Mouse (Mus musculus) liver, embryonic 15.5 days (tissue): ENCODE results near the gene Olfr1134. TPM values are rescaled to one million over a fixed set of nuclear protein-coding genes. Genes with fewer than 3 reads are reported as not detected.
"Not testable (repeated sequence)": the region's sequence is repeated elsewhere in the genome, so short reads cannot be mapped to it uniquely, and the experiment has no call there.

Experiments
- ATAC-seq: fragments of 200-750 bp; cut with Nextera tagmentation; 2 replicates; pipeline ENCODE4 v1.8.0; 2017; ENCODE audit warnings: moderate number of reproducible peaks, mild to moderate bottlenecking, moderate library complexity; ENCODE audit not compliant: insufficient read depth
- H3K27ac ChIP-seq: fragments of 300-500 bp; sonication (generic); replicated peaks from 2 replicates; pipeline ENCODE4 v1.5.1; 2015; ENCODE audit warnings: mild to moderate bottlenecking, inconsistent platforms
- H3K27me3 ChIP-seq: fragments of 300-500 bp; sonication (generic); 2 replicates; pipeline ENCODE4 v1.6.1; 2015; ENCODE audit warnings: mild to moderate bottlenecking, inconsistent platforms
- H3K36me3 ChIP-seq: fragments of 300-500 bp; sonication (generic); replicated peaks from 2 replicates; pipeline ENCODE4 v1.6.1; 2015; ENCODE audit warnings: moderate library complexity, mild to moderate bottlenecking, inconsistent platforms
- H3K4me1 ChIP-seq: fragments of 300-500 bp; sonication (generic); replicated peaks from 2 replicates; pipeline ENCODE4 v1.6.1; 2015; ENCODE audit warnings: inconsistent platforms
- H3K4me2 ChIP-seq: fragments of 300-500 bp; sonication (generic); 2 replicates; pipeline ENCODE4 v1.6.1; 2015; ENCODE audit warnings: moderate library complexity, mild to moderate bottlenecking, inconsistent platforms
- H3K4me3 ChIP-seq: fragments of 300-500 bp; sonication (generic); replicated peaks from 2 replicates; pipeline ENCODE4 v1.5.1; 2015; ENCODE audit warnings: mild to moderate bottlenecking, inconsistent platforms
- H3K9ac ChIP-seq: fragments of 300-500 bp; sonication (generic); 2 replicates; pipeline ENCODE4 v1.6.1; 2015; ENCODE audit warnings: moderate library complexity, mild to moderate bottlenecking, inconsistent platforms
- H3K9me3 ChIP-seq: fragments of 300-500 bp; sonication (generic); replicated peaks from 2 replicates; pipeline ENCODE4 v1.6.1; 2016; ENCODE audit warnings: inconsistent platforms
- WGBS: fragments of 180-500 bp; shearing (Covaris S2); methylation state at CpG from one replicate; pipeline ENCODE4 v1.1.7; 2015; ENCODE audit warnings: mixed read lengths; ENCODE audit not compliant: insufficient replicate concordance; 5-methylcytosine and 5-hydroxymethylcytosine counted together
- polyA plus RNA-seq: library from polyadenylated mRNA; unstranded; fragments of >200 nt; fragmentation: Nextera tagmentation; extraction: Ambion mirVana; gene quantifications from 2 replicates; pipeline ENCODE4 v1.2.1, GENCODE M21; 2015

The Olfr1134 gene
- polyA plus RNA-seq: not detected in 2 replicates

- no peaks in the 10 kb centered on the region for H3K36me3 ChIP-seq
Measured at GRCm38 (mm10) chr2:87658360-87658759, at the start of gene Olfr1134. Gene Olfr1134, minus strand, starts transcription at chr2:87658460.

DNA sequence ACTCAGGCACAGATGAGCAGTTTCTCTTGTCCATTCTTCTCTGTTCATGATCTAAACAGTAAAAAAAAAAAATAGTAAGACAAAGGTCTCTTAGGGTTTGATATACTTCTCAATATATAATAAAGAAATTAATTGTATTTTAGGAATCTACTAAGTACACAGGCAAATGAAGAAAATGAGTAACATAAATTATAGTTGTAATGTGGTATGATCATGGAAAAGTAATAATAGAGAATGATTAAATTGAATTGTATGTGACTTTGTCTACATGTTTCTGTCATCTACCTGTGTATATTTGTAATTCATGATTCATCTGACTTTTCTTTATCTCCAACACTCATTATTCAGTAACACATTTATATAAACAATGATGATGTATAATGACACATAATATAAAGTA is 35.6 kb upstream of the Olfr1134 start, which contains the start of gene Olfr1136:
Olfr1136 (minus strand) TSS at position 101 of the 400 bp plus-strand sequence.
- H3K4me2 ChIP-seq: no peak within 1 kb of the TSS
- no peaks in the 10 kb centered on the region for H3K9me3 ChIP-seq
- no peak within 1 kb of the TSS for H3K9ac ChIP-seq
- ATAC-seq: no peak
- no peaks in the 10 kb centered on the region for H3K36me3 ChIP-seq
- no peak within 1 kb of the TSS for H3K4me3 ChIP-seq
- H3K27me3 ChIP-seq: no peaks in the 10 kb centered on the region
- H3K27ac ChIP-seq: no peak within 1 kb of the TSS
- no peaks in the 10 kb centered on the region for H3K4me1 ChIP-seq

More at GRCm38 (mm10) chr2:87658360-87658759, at the start of gene Olfr1134:
- Histone ChIP-seq H3K4me2 (no peak within 1 kb of the TSS), H3K4me1 (no peaks in the 10 kb centered on the region), H3K9me3 (no peaks in the 10 kb centered on the region), H3K27ac (no peak within 1 kb of the TSS), H3K4me3 (no peak within 1 kb of the TSS), H3K27me3 (no peaks in the 10 kb centered on the region), H3K9ac (no peak within 1 kb of the TSS)
- 75% methylated on average over 2 of the region's 2 CpGs for WGBS
- no peak for ATAC-seq

- no peaks in the 10 kb centered on the region for H3K9me3 ChIP-seq
- WGBS: 16% methylated on average over 1 of the region's 1 CpGs
- H3K27me3 ChIP-seq: no peaks in the 10 kb centered on the region
- H3K4me1 ChIP-seq: no peaks in the 10 kb centered on the region
- H3K4me2 ChIP-seq: no peak within 1 kb of the TSS
- no peak for ATAC-seq
- no peak within 1 kb of the TSS for H3K9ac ChIP-seq
- H3K4me3 ChIP-seq: no peak within 1 kb of the TSS
- no peaks in the 10 kb centered on the region for H3K36me3 ChIP-seq
- H3K27ac ChIP-seq: no peak within 1 kb of the TSS
Measured at GRCm38 (mm10) chr2:87673564-87673963, 15.3 kb upstream of the Olfr1134 start, which contains the start of gene Olfr1135. Gene Olfr1135, minus strand, starts transcription at chr2:87673664.

GRCm38 (mm10) chr2:87647274-87647673 is 11.0 kb downstream of the Olfr1134 start, which contains the start of gene Olfr1133:
Gene Olfr1133, minus strand, starts transcription at chr2:87647374.
- Histone ChIP-seq H3K4me3 (no peak within 1 kb of the TSS), H3K4me1 (no peaks in the 10 kb centered on the region), H3K27ac (no peak within 1 kb of the TSS), H3K36me3 (no peaks in the 10 kb centered on the region), H3K4me2 (no peak within 1 kb of the TSS), H3K9ac (no peak within 1 kb of the TSS), H3K27me3 (no peaks in the 10 kb centered on the region), H3K9me3 (no peaks in the 10 kb centered on the region)
- ATAC-seq: no peak

DNA sequence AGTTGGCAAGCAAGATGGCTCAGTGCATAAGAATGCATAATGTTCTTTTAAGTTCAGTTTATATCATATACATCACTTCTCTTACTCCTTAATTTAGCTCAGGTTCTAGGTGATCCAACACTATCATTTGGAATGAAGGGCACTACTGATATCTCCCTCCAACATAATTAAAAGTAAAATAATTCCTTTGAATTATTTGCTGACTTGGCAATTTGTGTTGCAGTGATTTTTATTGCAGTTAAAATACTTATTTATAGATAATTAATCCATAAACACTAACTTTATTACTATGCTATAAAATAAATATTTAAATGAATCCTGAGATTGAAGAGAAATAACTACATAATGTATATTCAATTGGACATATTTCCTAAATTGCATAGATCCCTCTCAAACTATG is 15.8 kb downstream of the Olfr1134 start:
- no peak overlapping the region for H3K27ac ChIP-seq
- H3K4me2 ChIP-seq: no peak overlapping the region
- no peak for ATAC-seq
- no peak overlapping the region for H3K4me3 ChIP-seq
- no peaks in the 10 kb centered on the region for H3K9me3 ChIP-seq
- no peak overlapping the region for H3K9ac ChIP-seq
- no peaks in the 10 kb centered on the region for H3K27me3 ChIP-seq
- no peaks in the 10 kb centered on the region for H3K36me3 ChIP-seq
- H3K4me1 ChIP-seq: no peaks in the 10 kb centered on the region

GRCm38 (mm10) chr2:87637435-87637834 is 20.8 kb downstream of the Olfr1134 start, which contains the start of gene Olfr1132:
Gene Olfr1132, minus strand, starts transcription at chr2:87637535.
- ATAC-seq: no peak
- Histone ChIP-seq H3K4me3 (no peak within 1 kb of the TSS), H3K27ac (no peak within 1 kb of the TSS), H3K36me3 (no peaks in the 10 kb centered on the region), H3K27me3 (no peaks in the 10 kb centered on the region), H3K4me2 (no peak within 1 kb of the TSS), H3K4me1 (no peaks in the 10 kb centered on the region), H3K9ac (no peak within 1 kb of the TSS), H3K9me3 (no peaks in the 10 kb centered on the region)

DNA sequence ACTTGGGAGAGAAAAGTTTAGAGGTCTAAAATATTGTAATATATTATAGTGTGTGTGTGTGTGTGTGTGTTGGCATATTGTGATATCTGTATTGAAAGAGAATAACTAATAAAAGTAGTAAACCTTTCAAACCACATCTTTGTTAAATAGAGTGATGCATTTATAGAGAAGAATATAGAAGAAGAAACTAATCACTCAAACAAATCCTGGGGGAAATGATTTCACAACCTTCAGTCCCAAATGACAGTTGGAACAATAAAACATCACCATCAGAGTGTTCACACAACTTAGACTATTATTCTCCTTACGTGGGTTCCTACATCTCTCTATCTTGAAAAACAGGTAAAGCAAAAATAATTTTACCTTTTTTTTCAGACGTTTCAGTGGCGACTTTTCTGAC is 31.5 kb downstream of the Olfr1134 start, which contains the start of gene Olfr1131:
Olfr1131 (plus strand) TSS at position 301 of the 400 bp plus-strand sequence.
- Histone ChIP-seq H3K27me3 (no peaks in the 10 kb centered on the region), H3K9ac (no peak within 1 kb of the TSS), H3K27ac (no peak within 1 kb of the TSS), H3K4me1 (no peaks in the 10 kb centered on the region), H3K4me2 (no peak within 1 kb of the TSS), H3K9me3 (no peaks in the 10 kb centered on the region), H3K4me3 (no peak within 1 kb of the TSS), H3K36me3 (no peaks in the 10 kb centered on the region)
- no peak for ATAC-seq
- 41% methylated on average over 3 of the region's 3 CpGs for WGBS

DNA sequence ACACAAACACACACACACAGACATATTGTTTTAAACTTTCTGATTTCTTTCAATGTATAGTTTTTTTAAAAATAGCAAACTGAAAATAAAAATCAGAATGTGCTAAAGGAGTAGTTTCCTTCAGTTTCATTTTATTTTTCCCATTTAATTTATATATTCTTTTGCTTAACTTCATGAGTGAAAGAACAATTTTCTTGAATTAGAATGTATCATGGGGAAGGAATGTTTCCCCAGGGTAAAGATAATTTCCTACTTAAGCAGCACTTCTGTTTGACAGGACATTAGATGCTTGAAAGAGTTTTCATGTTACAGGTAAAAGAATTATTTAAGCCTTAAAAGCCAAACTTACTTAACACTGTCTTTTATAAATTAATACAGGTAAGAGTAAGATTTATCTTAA is 52.3 kb downstream of the Olfr1134 start, which contains the start of gene Olfr1130:
Olfr1130 (plus strand) TSS at position 301 of the 400 bp plus-strand sequence.
- not testable (repeated sequence) for H3K9ac ChIP-seq, H3K4me2 ChIP-seq, H3K36me3 ChIP-seq, ATAC-seq, H3K4me3 ChIP-seq, H3K4me1 ChIP-seq, H3K27ac ChIP-seq, H3K9me3 ChIP-seq, H3K27me3 ChIP-seq

Other genes with a start within 250 kb of the Olfr1134 start
- gene Olfr1123, start 241.8 kb downstream of the Olfr1134 start, polyA plus RNA-seq: not detected in 2 replicates
- gene Olfr1124, start 228.2 kb downstream of the Olfr1134 start, polyA plus RNA-seq: not detected in 2 replicates
- not detected in 2 replicates for gene Olfr1126, start 204.5 kb downstream of the Olfr1134 start, polyA plus RNA-seq
- gene Pramel7, start 161.4 kb downstream of the Olfr1134 start, polyA plus RNA-seq: not detected in 2 replicates
- not detected in 2 replicates for gene Pramel6, start 151.9 kb downstream of the Olfr1134 start, polyA plus RNA-seq
- not detected in 2 replicates for gene Olfr153, start 126.7 kb downstream of the Olfr1134 start, polyA plus RNA-seq
- not detected in 2 replicates for gene Olfr1128, start 112.9 kb downstream of the Olfr1134 start, polyA plus RNA-seq
- gene Olfr1129, start 84.6 kb downstream of the Olfr1134 start, polyA plus RNA-seq: not detected in 2 replicates
- gene Olfr1130, start 52.2 kb downstream of the Olfr1134 start, polyA plus RNA-seq: not detected in 2 replicates
- not detected in 2 replicates for gene Olfr1131, start 31.4 kb downstream of the Olfr1134 start, polyA plus RNA-seq
- gene Olfr1132, start 20.9 kb downstream of the Olfr1134 start, polyA plus RNA-seq: not detected in 2 replicates
- not detected in 2 replicates for gene Olfr1133, start 11.1 kb downstream of the Olfr1134 start, polyA plus RNA-seq
- gene Olfr1135, start 15.2 kb upstream of the Olfr1134 start, polyA plus RNA-seq: not detected in 2 replicates
- gene Olfr1136, start 35.5 kb upstream of the Olfr1134 start, polyA plus RNA-seq: not detected in 2 replicates
- not detected in 2 replicates for gene Olfr1137, start 54.7 kb upstream of the Olfr1134 start, polyA plus RNA-seq
- not detected in 2 replicates for gene Olfr1138, start 81.5 kb upstream of the Olfr1134 start, polyA plus RNA-seq
- not detected in 2 replicates for gene Olfr1140, start 85.3 kb upstream of the Olfr1134 start, polyA plus RNA-seq
- not detected in 2 replicates for gene Olfr1141, start 95.5 kb upstream of the Olfr1134 start, polyA plus RNA-seq
- gene Olfr152, start 121.0 kb upstream of the Olfr1134 start, polyA plus RNA-seq: not detected in 2 replicates
- gene Olfr1143, start 142.1 kb upstream of the Olfr1134 start, polyA plus RNA-seq: not detected in 2 replicates
- gene Olfr1145, start 151.4 kb upstream of the Olfr1134 start, polyA plus RNA-seq: not detected in 2 replicates
- gene Olfr1148, start 172.1 kb upstream of the Olfr1134 start, polyA plus RNA-seq: not detected in 2 replicates
- gene Olfr1150-ps1, start 185.5 kb upstream of the Olfr1134 start, polyA plus RNA-seq: not detected in 2 replicates
- gene Olfr1151, start 197.4 kb upstream of the Olfr1134 start, polyA plus RNA-seq: not detected in 2 replicates
- gene Olfr1152, start 208.0 kb upstream of the Olfr1134 start, polyA plus RNA-seq: not detected in 2 replicates
- gene Olfr1153, start 236.5 kb upstream of the Olfr1134 start, polyA plus RNA-seq: not detected in 2 replicates
- gene Olfr1154, start 246.7 kb upstream of the Olfr1134 start, polyA plus RNA-seq: not detected in 2 replicates